Mouse (Mus musculus) kidney, adult 2 months (tissue): ENCODE results near the gene Trib2.

Source experiments
- CTCF ChIP-seq: fragments of 200-500 bp; conservative IDR thresholded peaks from 2 replicates; pipeline ENCODE4 v1.5.1; 2011; ENCODE audit warnings: low read depth, mild to moderate bottlenecking, control low read depth, low read length, moderate library complexity, mixed read lengths; ENCODE audit not compliant: insufficient read depth, insufficient read length
- POLR2A ChIP-seq: fragments of 200-500 bp; IDR thresholded peaks from one replicate; pipeline ENCODE4 v1.6.1; 2011; ENCODE audit warnings: low read depth, low read length, control low read depth

GRCm38 (mm10) chr12:15798019-15798418 lies 18.7 kb downstream of the Trib2 start:
- no peak for TF ChIP-seq POLR2A
- TF ChIP-seq CTCF: no peak
